Mouse (Mus musculus) midbrain, embryonic 11.5 days (tissue): ENCODE results near the gene Tmem219. TPM values are rescaled to one million over a fixed set of nuclear protein-coding genes. Genes with fewer than 3 reads are reported as not detected.

Experiments used
- ATAC-seq: fragments of 200-750 bp; cut with Nextera tagmentation; 2 replicates; pipeline ENCODE4 v1.8.0; 2017; ENCODE audit warnings: moderate TSS enrichment, moderate library complexity; ENCODE audit not compliant: low FRiP score
- DNase-seq: peaks from one replicate; pipeline ENCODE4 v3.0.0; 2015; ENCODE audit warnings: low spot score; ENCODE audit errors: missing footprints
- H3K27ac ChIP-seq: fragments of 300-500 bp; sonication (generic); 2 replicates; pipeline ENCODE4 v1.5.1; 2014; ENCODE audit warnings: low read depth, low read length
- H3K27me3 ChIP-seq: fragments of 300-500 bp; sonication (generic); 2 replicates; pipeline ENCODE4 v1.6.1; 2014; ENCODE audit warnings: mild to moderate bottlenecking, low read length, moderate library complexity, mixed read lengths; ENCODE audit not compliant: control insufficient read depth, insufficient read depth
- H3K36me3 ChIP-seq: fragments of 300-500 bp; sonication (generic); 2 replicates; pipeline ENCODE4 v1.6.1; 2014; ENCODE audit warnings: mild to moderate bottlenecking, low read length, moderate library complexity, mixed read lengths; ENCODE audit not compliant: control insufficient read depth, insufficient read depth
- H3K4me1 ChIP-seq: fragments of 300-500 bp; sonication (generic); 2 replicates; pipeline ENCODE4 v1.6.1; 2014; ENCODE audit warnings: low read length; ENCODE audit not compliant: control insufficient read depth, insufficient read depth
- H3K4me2 ChIP-seq: fragments of 300-500 bp; sonication (generic); 2 replicates; pipeline ENCODE4 v1.6.1; 2014; ENCODE audit warnings: mild to moderate bottlenecking, moderate library complexity
- H3K4me3 ChIP-seq: fragments of 300-500 bp; sonication (generic); 2 replicates; pipeline ENCODE4 v1.5.1; 2014; ENCODE audit warnings: low read depth, low read length
- H3K9ac ChIP-seq: fragments of 300-500 bp; sonication (generic); 2 replicates; pipeline ENCODE4 v1.6.1; 2014; ENCODE audit warnings: low read length
- H3K9me3 ChIP-seq: fragments of 300-500 bp; sonication (generic); 2 replicates; pipeline ENCODE4 v1.6.1; 2016; ENCODE audit warnings: low read length; ENCODE audit not compliant: control insufficient read depth
- WGBS: fragments of 180-500 bp; shearing (Covaris S2); extraction: QIAGEN DNeasy Blood & Tissue Kit; methylation state at CpG from one replicate; pipeline ENCODE4 v1.1.7; 2014; 5-methylcytosine and 5-hydroxymethylcytosine counted together
- polyA plus RNA-seq: library from polyadenylated mRNA; unstranded; fragments of >200 nt; fragmentation: Nextera tagmentation; extraction: Ambion mirVana; gene quantifications from 2 replicates; pipeline ENCODE4 v1.2.1, GENCODE M21; 2014

Tmem219 gene
- polyA plus RNA-seq, 1 experiment from 2014 or later = 26.5 TPM

- ATAC-seq = peak; percentile 90
- 3% methylated on average over 42 of the region's 42 CpGs for WGBS
- peak within 1 kb of the TSS; percentile 66 for H3K4me2 ChIP-seq
- peak within 1 kb of the TSS; percentile 77 for H3K27ac ChIP-seq
- DNase-seq = peak; percentile 99
- peak within 1 kb of the TSS; percentile 81 for H3K9ac ChIP-seq
- no peaks in the 10 kb centered on the region for H3K9me3 ChIP-seq
- peak within 1 kb of the TSS; percentile 57 for H3K4me3 ChIP-seq
- H3K36me3 ChIP-seq = peaks cover 22% of the 10 kb centered on the region
- peaks cover 26% of the 10 kb centered on the region for H3K4me1 ChIP-seq
- H3K27me3 ChIP-seq = no peaks in the 10 kb centered on the region
These were observed 61.1 kb downstream of the Tmem219 start, which contains the start of gene Hirip3 for GRCm38 (mm10) chr7:126861429-126862130. TSS of gene Hirip3 (plus strand) at chr7:126861972.

- no peak for ATAC-seq
- Histone ChIP-seq H3K9me3 (no peaks in the 10 kb centered on the region), H3K9ac (peak overlapping the region; percentile 81), H3K27ac (no peak overlapping the region), H3K27me3 (no peaks in the 10 kb centered on the region), H3K4me3 (peak overlapping the region; percentile 57), H3K36me3 (peaks cover 19% of the 10 kb centered on the region), H3K4me1 (peaks cover 26% of the 10 kb centered on the region), H3K4me2 (peak overlapping the region; percentile 66)
- DNase-seq = no peak
- WGBS = 83% methylated on average over 5 of the region's 5 CpGs
These were observed 61.7 kb downstream of the Tmem219 start for GRCm38 (mm10) chr7:126860987-126861386.

- no peak for DNase-seq
- Histone ChIP-seq H3K27me3 (no peaks in the 10 kb centered on the region; the same call in 1 of the 2 replicates), H3K9ac (no peak overlapping the region), H3K4me1 (peaks cover 10% of the 10 kb centered on the region), H3K9me3 (no peaks in the 10 kb centered on the region), H3K27ac (no peak overlapping the region), H3K4me3 (no peak overlapping the region), H3K4me2 (no peak overlapping the region), H3K36me3 (peaks cover 26% of the 10 kb centered on the region)
- 74% methylated on average over 9 of the region's 9 CpGs for WGBS
- ATAC-seq = no peak
These were observed 65.8 kb downstream of the Tmem219 start for GRCm38 (mm10) chr7:126856741-126857420.

GRCm38 (mm10) chr7:126855641-126856040 is 67.1 kb downstream of the Tmem219 start:
- Histone ChIP-seq H3K9me3 (no peaks in the 10 kb centered on the region), H3K4me2 (no peak overlapping the region), H3K27me3 (no peaks in the 10 kb centered on the region; the same call in 1 of the 2 replicates), H3K4me3 (no peak overlapping the region), H3K4me1 (peaks cover 9% of the 10 kb centered on the region), H3K9ac (no peak overlapping the region), H3K27ac (no peak overlapping the region), H3K36me3 (peaks cover 26% of the 10 kb centered on the region)
- WGBS = 85% methylated on average over 3 of the region's 3 CpGs
- no peak for DNase-seq
- no peak for ATAC-seq

- H3K9me3 ChIP-seq = no peaks in the 10 kb centered on the region
- DNase-seq (no peak), ATAC-seq (no peak)
- peaks cover 14% of the 10 kb centered on the region for H3K4me1 ChIP-seq
- H3K9ac ChIP-seq = no peak overlapping the region
- no peak overlapping the region for H3K4me3 ChIP-seq
- H3K36me3 ChIP-seq = peaks cover 21% of the 10 kb centered on the region; the same call in 1 of the 2 replicates
- no peak overlapping the region for H3K4me2 ChIP-seq
- WGBS = 87% methylated on average over 5 of the region's 5 CpGs
- H3K27ac ChIP-seq = no peak overlapping the region
- H3K27me3 ChIP-seq = peaks cover 12% of the 10 kb centered on the region
These were observed 69.3 kb downstream of the Tmem219 start for GRCm38 (mm10) chr7:126853454-126853853.

- H3K4me3 ChIP-seq = no peak overlapping the region
- H3K9ac ChIP-seq = 0 out of 2 replicates have a peak overlapping the region, but pooled peaks have one; percentile 28
- no peak for ATAC-seq
- no peak for DNase-seq
- no peaks in the 10 kb centered on the region for H3K9me3 ChIP-seq
- H3K36me3 ChIP-seq = peaks cover 19% of the 10 kb centered on the region; the same call in 1 of the 2 replicates
- H3K27me3 ChIP-seq = peaks cover 17% of the 10 kb centered on the region
- peaks cover 22% of the 10 kb centered on the region for H3K4me1 ChIP-seq
- WGBS = 36% methylated on average over 12 of the region's 12 CpGs
- H3K4me2 ChIP-seq = no peak overlapping the region
- H3K27ac ChIP-seq = no peak overlapping the region
These were observed 71.5 kb downstream of the Tmem219 start for GRCm38 (mm10) chr7:126851192-126851591.

GRCm38 (mm10) chr7:126850161-126850560 is 72.6 kb downstream of the Tmem219 start:
- peaks cover 22% of the 10 kb centered on the region for H3K4me1 ChIP-seq
- no peak overlapping the region for H3K27ac ChIP-seq
- WGBS = 90% methylated on average over 6 of the region's 6 CpGs
- DNase-seq = no peak
- no peak overlapping the region for H3K4me3 ChIP-seq
- peaks cover 17% of the 10 kb centered on the region for H3K27me3 ChIP-seq
- H3K4me2 ChIP-seq = no peak overlapping the region
- ATAC-seq = no peak
- H3K36me3 ChIP-seq = peaks cover 13% of the 10 kb centered on the region; the same call in 1 of the 2 replicates
- H3K9ac ChIP-seq = no peak overlapping the region
- H3K9me3 ChIP-seq = no peaks in the 10 kb centered on the region

GRCm38 (mm10) chr7:126848794-126849193 is 73.9 kb downstream of the Tmem219 start:
- Histone ChIP-seq H3K27me3 (peaks cover 17% of the 10 kb centered on the region), H3K36me3 (peaks cover 12% of the 10 kb centered on the region; the same call in 1 of the 2 replicates), H3K9ac (peak overlapping the region; percentile 80), H3K4me2 (peak overlapping the region; percentile 100), H3K27ac (no peak overlapping the region), H3K4me3 (peak overlapping the region; percentile 56), H3K9me3 (no peaks in the 10 kb centered on the region), H3K4me1 (peaks cover 22% of the 10 kb centered on the region)
- DNase-seq (no peak), ATAC-seq (peak; percentile 12; the same call in 1 of the 2 replicates)
- WGBS = 28% methylated on average over 10 of the region's 10 CpGs
